Mouse (Mus musculus): Measurements from ENCODE around the gene Tbc1d1. TPM values are rescaled to one million over a fixed set of nuclear protein-coding genes. Genes with fewer than 3 reads are reported as not detected.

Tbc1d1 gene
- total and polyA plus RNA-seq, 3 experiments = 9.7 to 14.2 (median 10.2) TPM

DNA sequence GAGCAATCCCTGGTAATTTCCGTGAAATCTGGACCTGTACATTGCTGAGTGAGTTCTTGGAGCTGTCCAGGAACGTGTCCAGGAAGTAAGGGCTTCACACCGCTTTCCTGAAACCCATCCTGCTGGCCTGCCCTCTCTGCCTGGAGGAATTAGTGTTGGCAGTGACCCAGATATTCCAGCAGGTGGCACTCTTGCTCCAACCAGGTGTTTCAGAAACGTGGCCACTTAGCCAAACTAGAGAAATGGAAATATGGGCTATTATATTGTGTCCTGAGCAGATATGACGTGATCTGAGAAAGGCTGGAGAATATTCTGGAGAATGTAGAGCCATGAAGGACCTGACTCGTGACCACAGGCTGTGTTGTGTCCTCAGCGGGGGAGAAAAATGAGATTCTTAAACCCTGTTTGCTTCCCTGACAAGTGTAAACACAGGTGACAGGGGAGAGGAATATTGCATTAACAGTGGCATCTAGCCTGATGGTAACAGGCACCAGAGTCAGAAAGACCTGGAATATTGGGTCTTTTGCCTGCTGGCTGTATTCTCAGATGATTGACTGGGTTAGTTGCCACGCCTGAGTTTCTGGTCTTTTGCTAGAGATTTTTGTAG is 226.4 kb downstream of the Tbc1d1 start:
- peak; percentile 80 for DNase-seq

DNA sequence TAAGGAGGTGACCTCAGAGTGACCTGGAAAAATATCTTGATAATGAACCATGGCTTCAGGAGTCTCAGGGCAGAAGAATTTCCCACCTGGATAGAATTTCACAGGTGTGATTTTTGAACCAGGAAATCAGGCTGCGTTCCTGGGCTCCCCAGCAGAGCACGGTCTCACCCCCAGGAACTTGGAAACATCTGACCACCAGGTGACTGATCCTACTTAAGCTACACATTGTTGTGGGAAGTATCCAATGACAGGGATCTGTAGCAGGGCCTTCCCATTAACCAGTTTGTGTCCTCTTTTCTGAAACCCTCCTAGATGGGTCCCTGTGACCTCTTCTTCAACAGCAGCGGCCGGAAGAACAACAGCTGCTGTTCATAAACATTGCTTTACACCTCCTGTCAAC is 227.1 kb downstream of the Tbc1d1 start:
- no peak for DNase-seq

DNA sequence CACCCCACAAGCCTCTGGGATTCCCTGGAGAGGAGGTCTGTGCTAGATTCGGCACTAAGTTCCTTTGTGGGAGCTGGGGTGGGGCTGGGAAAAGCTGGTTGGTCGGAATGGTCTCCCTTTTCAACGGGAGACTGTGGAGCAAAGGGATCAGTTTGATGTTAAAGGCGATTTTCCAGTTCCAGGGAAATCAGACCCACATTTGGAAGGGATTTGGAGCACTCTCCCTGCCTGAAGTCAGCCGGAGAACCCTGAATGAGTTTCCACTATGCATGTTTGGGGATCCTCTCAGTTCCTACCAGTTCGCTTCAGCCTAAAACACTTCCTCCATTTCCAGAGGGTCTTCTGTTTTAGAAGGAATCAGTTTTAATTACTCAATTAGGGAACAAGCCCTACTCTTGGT is 228.4 kb downstream of the Tbc1d1 start:
- DNase-seq = no peak

DNA sequence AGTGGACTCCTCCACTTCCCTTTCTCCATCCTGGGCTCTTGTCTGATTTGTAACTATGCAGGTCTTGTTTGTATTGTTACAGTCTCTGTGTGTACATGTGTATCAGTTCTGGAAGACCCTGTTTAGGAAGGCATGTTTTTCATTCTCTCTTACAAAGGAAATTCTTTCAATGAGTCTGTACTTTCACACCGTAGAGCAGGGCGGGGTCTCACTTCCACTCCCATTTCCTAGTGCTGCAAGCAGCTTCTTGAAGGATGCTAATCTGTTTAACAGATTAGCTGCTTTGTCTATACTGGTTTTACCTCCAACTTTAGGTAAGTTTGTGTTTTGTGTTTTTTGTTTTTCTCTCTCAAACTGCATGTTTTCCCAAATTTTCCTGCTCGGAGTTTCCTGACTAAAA is 230.9 kb downstream of the Tbc1d1 start:
- DNase-seq = no peak

DNA sequence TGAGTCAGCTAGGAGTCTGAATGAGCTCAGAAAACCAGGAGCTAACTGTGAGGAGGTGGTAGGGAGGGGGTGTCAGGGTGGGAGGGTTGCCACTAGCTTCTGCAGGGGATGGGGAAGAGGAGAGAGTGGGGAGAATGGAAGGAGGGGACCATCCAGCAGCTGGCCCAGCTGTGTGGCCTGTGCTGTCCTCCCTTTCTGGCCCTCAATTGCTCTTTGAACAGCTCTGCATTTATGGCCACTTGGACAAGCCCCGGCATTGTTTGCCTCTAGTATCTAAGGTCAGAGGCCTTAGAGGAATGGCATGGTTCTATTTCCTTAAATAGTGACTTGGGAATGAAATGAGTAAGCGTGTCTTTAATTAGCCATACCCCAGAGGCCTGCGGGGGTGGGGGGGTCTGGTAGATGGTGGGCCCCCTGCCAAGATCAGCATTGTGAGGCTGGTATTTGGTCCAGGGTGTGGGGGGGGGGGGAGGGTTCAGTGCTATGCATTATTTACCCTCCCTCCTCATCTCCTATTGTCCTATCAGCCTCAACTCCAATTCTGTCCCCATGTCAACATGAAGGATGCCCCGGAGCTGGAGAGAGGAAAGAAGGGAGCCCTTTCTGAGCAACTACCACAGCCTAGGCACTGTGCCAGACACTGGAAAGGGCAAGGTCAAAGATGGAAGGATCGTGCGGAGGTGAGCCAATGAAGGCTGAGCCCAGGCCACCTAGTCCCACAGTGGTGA is 233.3 kb downstream of the Tbc1d1 start:
- DNase-seq = peak; percentile 80

DNA sequence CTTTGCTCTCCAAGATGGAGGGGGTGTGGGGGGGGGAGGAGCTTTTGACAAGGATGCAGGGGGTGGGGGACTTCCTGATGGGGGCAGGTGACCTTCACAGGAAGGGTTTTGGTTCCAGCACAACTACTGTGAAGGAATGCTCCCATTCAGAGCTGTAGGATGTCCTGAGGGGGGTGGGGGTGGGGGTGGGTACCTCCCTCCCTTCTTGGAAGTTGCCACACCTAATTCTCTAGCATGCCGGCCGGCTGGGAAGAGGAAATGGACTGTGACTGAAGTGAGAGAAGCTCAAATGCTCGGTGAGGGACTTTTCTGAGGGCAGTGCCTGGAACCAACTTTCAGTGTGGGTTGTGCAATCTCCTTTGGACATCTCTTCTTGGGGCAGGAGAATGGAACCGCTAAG is 235.2 kb downstream of the Tbc1d1 start:
- DNase-seq = no peak

DNA sequence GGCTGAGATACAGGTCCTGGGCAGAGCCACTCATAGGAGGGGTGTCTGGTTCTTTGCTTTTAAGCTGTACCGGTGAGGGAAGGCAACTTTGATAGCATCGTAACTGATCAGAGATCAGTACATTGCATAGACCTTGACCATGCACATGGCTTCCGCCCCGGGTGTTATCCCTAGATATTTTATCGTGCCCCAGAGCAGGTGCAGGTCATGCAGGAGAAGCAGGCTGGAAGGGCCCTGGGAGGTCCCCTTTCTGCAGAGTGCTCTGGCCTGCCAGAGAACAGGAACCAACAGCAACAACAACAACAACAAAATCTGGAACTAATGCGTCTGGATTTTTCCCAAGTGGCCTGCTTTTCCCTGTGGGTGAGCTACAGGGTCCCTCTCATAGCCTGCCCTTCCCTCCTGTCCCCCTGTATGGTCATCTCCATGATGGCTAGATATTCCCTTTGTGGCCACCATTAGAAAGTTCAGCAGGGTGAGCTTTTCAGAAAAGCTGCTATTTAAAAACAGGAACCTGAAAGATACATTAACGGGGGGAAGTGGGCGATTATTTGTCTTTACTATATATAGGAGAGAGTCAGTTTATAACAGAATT is 236.4 kb downstream of the Tbc1d1 start:
- DNase-seq = no peak

DNA sequence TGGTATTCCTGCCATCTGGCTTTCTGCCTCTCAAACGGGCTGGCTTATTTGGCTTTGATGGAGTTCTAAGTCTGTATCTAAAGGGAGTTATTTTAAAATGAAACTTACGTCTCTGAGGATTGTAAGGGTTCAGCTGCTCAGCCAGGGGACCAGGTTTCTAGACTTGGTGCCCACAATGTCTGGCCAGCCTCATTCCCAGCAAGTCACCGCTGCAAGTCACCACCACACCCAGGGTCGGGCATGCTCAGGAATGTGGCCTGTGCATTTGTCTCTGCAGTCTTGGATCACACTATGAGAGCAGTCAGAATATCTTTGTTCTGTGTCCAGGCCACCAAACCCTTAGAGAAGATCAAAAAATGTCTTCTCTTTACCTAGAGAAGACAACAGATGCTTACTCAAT is 237.4 kb downstream of the Tbc1d1 start:
- DNase-seq = no peak

DNA sequence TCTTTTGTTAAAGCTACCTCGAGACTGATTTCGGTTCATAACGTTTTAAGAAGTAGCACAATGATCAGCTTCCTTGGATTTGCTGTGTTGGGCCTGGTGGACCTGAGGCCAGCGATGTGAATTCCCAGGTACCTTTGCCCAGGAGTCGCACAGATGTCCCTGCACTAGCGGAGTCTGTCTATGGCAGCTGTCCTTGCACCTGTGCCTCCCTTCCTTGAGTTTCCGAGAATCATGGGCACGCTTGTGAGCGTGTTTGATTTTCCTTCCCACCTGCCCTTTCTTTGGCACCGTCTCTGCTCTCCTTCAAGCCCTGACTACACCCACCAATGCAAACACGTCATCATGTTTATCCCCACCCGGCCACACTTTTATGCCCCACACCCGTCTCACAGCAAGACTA is 242.1 kb downstream of the Tbc1d1 start:
- DNase-seq = no peak

DNA sequence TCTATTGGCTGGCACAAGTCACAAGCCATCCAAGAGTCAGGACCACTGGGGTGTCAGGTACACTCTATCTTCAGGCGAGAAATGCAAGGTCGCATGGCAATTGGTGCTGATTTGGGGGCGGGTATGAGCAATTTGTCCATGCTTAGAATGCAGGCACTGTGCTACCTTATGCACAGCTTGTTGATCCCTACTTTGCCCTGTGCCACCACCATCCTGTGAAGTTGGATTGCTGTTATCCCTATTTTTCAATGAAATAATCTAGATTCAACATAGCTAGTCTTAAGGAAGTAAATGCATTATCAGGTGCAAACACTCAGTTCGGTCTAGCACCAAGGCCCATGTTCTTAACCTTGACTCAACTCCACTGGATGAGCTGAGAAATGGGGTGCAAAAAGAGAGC is 244.6 kb downstream of the Tbc1d1 start:
- DNase-seq = no peak

Small RNA genes within 50 kb of the gene (microRNA-seq; reads per million reads assigned to microRNA genes)
- gene Gm22395 = 0 reads per million in 2 experiments

Other genes starting within 250 kb of the Tbc1d1 start
- 10 to 100 TPM; 53.6 to 69.5 TPM for gene Rell1, start 187.4 kb upstream of the Tbc1d1 start, total RNA-seq (2021)
- 21.7 and 27.0 TPM in 2 replicates for gene Rell1, start 187.4 kb upstream of the Tbc1d1 start, polyA plus RNA-seq (2012; rRNA removed)
- 10 to 100 TPM; 16.5 to 22.8 TPM for gene Pgm2, start 63.4 kb upstream of the Tbc1d1 start, total RNA-seq (2021)
- gene Pgm2, start 63.4 kb upstream of the Tbc1d1 start, polyA plus RNA-seq (2012; rRNA removed) = 4.3 TPM in 2 replicates